Mouse (Mus musculus): ENCODE data around the gene Ankrd31.

DNA sequence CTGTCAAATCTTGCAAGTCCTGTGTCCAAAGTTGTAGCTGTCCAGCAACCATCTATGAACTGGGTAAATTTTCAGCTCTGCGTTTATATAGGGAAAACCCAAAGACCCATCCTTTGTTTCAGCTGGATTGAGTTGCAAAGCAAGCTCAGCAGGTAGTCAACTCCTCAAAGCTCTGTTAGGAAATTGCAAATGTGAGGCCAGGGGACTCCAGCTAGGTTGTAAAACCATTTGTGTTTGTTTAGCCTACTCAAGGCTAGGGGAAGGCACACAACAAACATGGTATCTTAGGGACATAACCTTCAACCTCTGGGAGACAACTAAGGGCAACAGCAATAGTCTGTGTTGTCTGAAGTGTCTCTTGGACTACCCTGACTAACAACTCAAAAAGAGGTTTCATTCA lies 136.5 kb downstream of the Ankrd31 start:
- TF ChIP-seq CTCF (IDR thresholded peaks at IDR 0.05; ENCODE audit: low read depth) (no peak), EP300 (IDR thresholded peaks at IDR 0.05; ENCODE audit: low read depth) (no peak)

All from heart, postnatal 0 days (tissue).